Mouse (Mus musculus) cerebellum, postnatal 14 days (tissue): ENCODE measurements around the gene Qrich1.

Source experiments
- DNase-seq, 2 experiments: peaks; one replicate each; pipeline ENCODE4 v3.0.0; 2021; ENCODE audit warnings: mixed read lengths in 2 of 2

The Qrich1 gene

GRCm38 (mm10) chr9:108565881-108566814, 49.5 kb downstream of the Qrich1 start:
- peak in 1 of 2 experiments; percentile 20 for DNase-seq

GRCm38 (mm10) chr9:108566815-108567776, 50.5 kb downstream of the Qrich1 start, which contains the start of gene Ndufaf3:
Gene Ndufaf3, minus strand, starts transcription at chr9:108567434.
- DNase-seq: peak; percentile 98 to 99

- DNase-seq: peak in 1 of 2 experiments; percentile 42
Measured at GRCm38 (mm10) chr9:108567931-108568419, 51.4 kb downstream of the Qrich1 start.

- DNase-seq: no peak
Measured at GRCm38 (mm10) chr9:108568511-108568921, 51.9 kb downstream of the Qrich1 start.

- peak; percentile 92 to 94 for DNase-seq
Measured at GRCm38 (mm10) chr9:108569381-108570206, 53.0 kb downstream of the Qrich1 start, which contains the start of gene Dalrd3. Gene Dalrd3, plus strand, starts transcription at chr9:108569886.

- peak; percentile 81 to 91 for DNase-seq
Measured at GRCm38 (mm10) chr9:108570207-108570896, 53.7 kb downstream of the Qrich1 start.

- no peak for DNase-seq
Measured at GRCm38 (mm10) chr9:108571401-108571973, 54.9 kb downstream of the Qrich1 start.

GRCm38 (mm10) chr9:108572321-108572720, 55.7 kb downstream of the Qrich1 start:
- DNase-seq: no peak

GRCm38 (mm10) chr9:108573774-108574690, 57.4 kb downstream of the Qrich1 start:
- DNase-seq: peak; percentile 74 to 91

GRCm38 (mm10) chr9:108574921-108575320, 58.3 kb downstream of the Qrich1 start:
- DNase-seq: peak in 1 of 2 experiments; percentile 18

- DNase-seq: peak in 1 of 2 experiments; percentile 44
Measured at GRCm38 (mm10) chr9:108575321-108576297, 59.0 kb downstream of the Qrich1 start.

GRCm38 (mm10) chr9:108577025-108577424, 60.4 kb downstream of the Qrich1 start:
- no peak for DNase-seq

GRCm38 (mm10) chr9:108577934-108578544, 61.4 kb downstream of the Qrich1 start:
- DNase-seq: peak; percentile 68 to 84

- DNase-seq: peak; percentile 95
Measured at GRCm38 (mm10) chr9:108578545-108579343, 62.1 kb downstream of the Qrich1 start, which contains the start of gene Wdr6. Gene Wdr6, minus strand, starts transcription at chr9:108578739.

- DNase-seq: no peak
Measured at GRCm38 (mm10) chr9:108579344-108579690, 62.7 kb downstream of the Qrich1 start.

GRCm38 (mm10) chr9:108587571-108588180, 71.1 kb downstream of the Qrich1 start:
- peak; percentile 86 to 87 for DNase-seq
